Mouse (Mus musculus) left cerebral cortex, adult 2 months (tissue): ENCODE measurements around the gene Rbm34. TPM values are rescaled to one million over a fixed set of nuclear protein-coding genes. Genes with fewer than 3 reads are reported as not detected.

Experiments
- DNase-seq, 2 experiments: peaks; one replicate each; pipeline ENCODE4 v3.0.0; 2021 to 2022; ENCODE audit warnings: low spot score in 2 of 2, mixed read lengths in 1 of 2; ENCODE audit errors: extremely low spot score in 1 of 2
- H3K27ac ChIP-seq: fragments of 200-600 bp; 2 replicates; pipeline ENCODE4 v1.8.1; 2022
- H3K4me3 ChIP-seq: fragments of 200-600 bp; 2 replicates; pipeline ENCODE4 v1.8.1; 2022
- CTCF ChIP-seq: fragments of 200-600 bp; IDR thresholded peaks from 2 replicates; pipeline ENCODE4 v1.8.1; 2022; ENCODE audit warnings: antibody characterized with exemption, mild to moderate bottlenecking, moderate library complexity
- intact Hi-C: fragments of 180-260 bp; cut with DNase I; formaldehyde crosslinking; loops from one replicate; pipeline ENCODE4 v1.15.1; 2025
- total RNA-seq, 2 experiments: library from RNA; stranded (reverse); gene quantifications; 2 replicates each; pipeline ENCODE4 v1.2.3; 2021

Rbm34 gene
- total RNA-seq, 2 experiments from 2014 or later: 13.9 to 14.8 TPM

DNA sequence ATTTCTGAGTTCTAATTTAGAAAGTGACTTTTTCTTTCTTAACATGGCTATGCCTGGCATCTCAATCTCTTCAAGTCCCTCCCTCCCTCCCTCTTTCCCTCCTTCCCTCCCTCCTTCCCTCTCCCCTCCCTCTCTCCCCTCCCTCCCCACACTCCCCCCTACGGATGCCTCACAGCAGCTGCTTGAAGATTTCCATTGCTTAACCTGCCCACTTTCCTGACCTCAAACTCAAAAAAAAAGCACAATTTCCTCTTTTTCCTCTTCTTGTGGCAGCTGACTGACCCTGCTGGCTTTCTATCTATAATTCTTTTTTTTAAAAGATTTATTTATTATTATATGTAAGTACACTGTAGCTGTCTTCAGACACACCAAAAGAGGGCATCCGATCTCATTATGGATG is 69.8 kb downstream of the Rbm34 start:
- no peak for DNase-seq
- Histone ChIP-seq H3K27ac (no peak overlapping the region), H3K4me3 (no peak overlapping the region)
- TF ChIP-seq CTCF: no peak
- intact Hi-C loops: no loop called here

Other genes starting within 250 kb of the Rbm34 start
- 100 to 1,000 TPM; 181 to 182 TPM for gene Tomm20, start 25.2 kb downstream of the Rbm34 start, total RNA-seq
- 10 to 100 TPM; 17.8 to 19.3 TPM for gene Pard3, start 92.8 kb upstream of the Rbm34 start, total RNA-seq